Mouse (Mus musculus) adrenal gland, adult 18-20 months (tissue): ENCODE measurements around the gene Pik3r3. TPM values are rescaled to one million over a fixed set of nuclear protein-coding genes. Genes with fewer than 3 reads are reported as not detected.

Experiments
- total RNA-seq, 2 experiments: library from RNA; stranded (reverse); gene quantifications; 1 replicate in 1 of 2; 2 replicates in 1 of 2; pipeline ENCODE4 v1.2.3; 2021

Pik3r3 gene
- total RNA-seq, 2 experiments from 2014 or later: 16.1 to 18.3 TPM

Other genes with a start within 250 kb of the Pik3r3 start
- 1 to 10 TPM; 4.0 to 4.5 TPM for gene Faah, start 203.7 kb upstream of the Pik3r3 start, total RNA-seq
- 10 to 100 TPM; 28.3 to 29.9 TPM for gene Nsun4, start 167.7 kb upstream of the Pik3r3 start, total RNA-seq
- gene Uqcrh, start 146.5 kb upstream of the Pik3r3 start, total RNA-seq: 100 to 1,000 TPM; 565 to 864 TPM
- 10 to 100 TPM; 73.7 to 81.7 TPM for gene Lrrc41, start 146.3 kb upstream of the Pik3r3 start, total RNA-seq
- gene Rad54l, start 97.9 kb upstream of the Pik3r3 start, total RNA-seq: under 1 TPM; 0.32 to 0.93 TPM
- 10 to 100 TPM; 57.0 to 65.1 TPM for gene Pomgnt1, start 97.8 kb upstream of the Pik3r3 start, total RNA-seq
- 10 to 100 TPM in 1 of 2 experiments, 1 to 10 TPM in 1; 9.8 to 12.3 TPM for gene Lurap1, start 70.3 kb upstream of the Pik3r3 start, total RNA-seq
- gene Tspan1, start 54.0 kb upstream of the Pik3r3 start, total RNA-seq: not detected
- gene 1700042G07Rik, start 48.2 kb upstream of the Pik3r3 start, total RNA-seq: not detected
- not detected for gene Gm49337, start 48.2 kb upstream of the Pik3r3 start, total RNA-seq
- gene Mast2, start 242.6 kb downstream of the Pik3r3 start, total RNA-seq: 10 to 100 TPM; 41.9 to 44.7 TPM